Mouse (Mus musculus): ENCODE data around the gene Phf13. TPM values are rescaled to one million over a fixed set of nuclear protein-coding genes. Genes with fewer than 3 reads are reported as not detected.

Phf13 gene
- total RNA-seq, 1 experiment: 22.2 TPM

- Histone ChIP-seq H3K27ac (ENCODE audit: insufficient read depth, low read depth, low read length, poor library complexity, severe bottlenecking) (no peak overlapping the region), H3K4me1 (ENCODE audit: control insufficient read depth in 2 of 2, insufficient read depth in 2 of 2, low read length in 2 of 2, poor library complexity in 1 of 2) (peaks cover 2 to 20% of the 10 kb centered on the region in 2 experiments; a peak in 1 of 4 replicates), H3K36me3 (ENCODE audit: control insufficient read depth, insufficient read depth, low read length, poor library complexity, severe bottlenecking) (peaks cover 2% of the 10 kb centered on the region; the same call in 1 of the 2 replicates), H3K4me3 (ENCODE audit: insufficient read depth in 1 of 2, low read depth in 1 of 2, low read length in 2 of 2, poor library complexity in 1 of 2, severe bottlenecking in 1 of 2) (no peak overlapping the region), H3K9me3 (ENCODE audit: control insufficient read depth, insufficient read depth, low read depth, low read length) (no peaks in the 10 kb centered on the region), H3K9ac (ENCODE audit: insufficient read depth, low read depth, low read length, poor library complexity, severe bottlenecking) (no peak overlapping the region)
- in situ Hi-C loops (cut with MboI; ENCODE audit: low sequenced_read_pairs in 2 of 2, unreplicated experiment in 2 of 2): no loop called here
- TF ChIP-seq CHD2 (IDR thresholded peaks at IDR 0.05; ENCODE audit: low read depth, low read length) (no peak), MAFK (IDR thresholded peaks at IDR 0.05; ENCODE audit: insufficient read depth, low read depth, low read length) (no peak), HCFC1 (IDR thresholded peaks at IDR 0.05; ENCODE audit: borderline replicate concordance, insufficient read depth, low read length) (no peak), ZNF384 (IDR thresholded peaks at IDR 0.05; ENCODE audit: low read depth, low read length) (no peak), ZC3H11A (IDR thresholded peaks at IDR 0.05; ENCODE audit: borderline replicate concordance, low read depth, low read length) (no peak)
- DNase-seq (ENCODE audit: low read depth, low spot score): no peak
These were observed 36.9 kb upstream of the Phf13 start for GRCm38 (mm10) chr4:152032922-152033321.

- no peak for DNase-seq (ENCODE audit: low read depth, low spot score)
- H3K9me3 ChIP-seq (ENCODE audit: control insufficient read depth, insufficient read depth, low read depth, low read length): no peaks in the 10 kb centered on the region
- in situ Hi-C loops (cut with MboI; ENCODE audit: low sequenced_read_pairs in 2 of 2, unreplicated experiment in 2 of 2): no loop called here
- no peak for TF ChIP-seq MAFK (IDR thresholded peaks at IDR 0.05; ENCODE audit: insufficient read depth, low read depth, low read length)
- no peak for TF ChIP-seq ZNF384 (IDR thresholded peaks at IDR 0.05; ENCODE audit: low read depth, low read length)
- TF ChIP-seq HCFC1 (IDR thresholded peaks at IDR 0.05; ENCODE audit: borderline replicate concordance, insufficient read depth, low read length): no peak
- no peak for TF ChIP-seq ZC3H11A (IDR thresholded peaks at IDR 0.05; ENCODE audit: borderline replicate concordance, low read depth, low read length)
- no peak for TF ChIP-seq CHD2 (IDR thresholded peaks at IDR 0.05; ENCODE audit: low read depth, low read length)
- no peak overlapping the region for H3K4me3 ChIP-seq (ENCODE audit: insufficient read depth in 1 of 2, low read depth in 1 of 2, low read length in 2 of 2, poor library complexity in 1 of 2, severe bottlenecking in 1 of 2)
- no peak overlapping the region for H3K27ac ChIP-seq (ENCODE audit: insufficient read depth, low read depth, low read length, poor library complexity, severe bottlenecking)
- peaks cover 2 to 26% of the 10 kb centered on the region in 2 experiments; a peak in 2 of 4 replicates for H3K4me1 ChIP-seq (ENCODE audit: control insufficient read depth in 2 of 2, insufficient read depth in 2 of 2, low read length in 2 of 2, poor library complexity in 1 of 2)
- no peak overlapping the region for H3K9ac ChIP-seq (ENCODE audit: insufficient read depth, low read depth, low read length, poor library complexity, severe bottlenecking)
- H3K36me3 ChIP-seq (ENCODE audit: control insufficient read depth, insufficient read depth, low read length, poor library complexity, severe bottlenecking): peaks cover 15% of the 10 kb centered on the region; the same call in 1 of the 2 replicates
These were observed 33.9 kb upstream of the Phf13 start for GRCm38 (mm10) chr4:152029997-152030396.

DNA sequence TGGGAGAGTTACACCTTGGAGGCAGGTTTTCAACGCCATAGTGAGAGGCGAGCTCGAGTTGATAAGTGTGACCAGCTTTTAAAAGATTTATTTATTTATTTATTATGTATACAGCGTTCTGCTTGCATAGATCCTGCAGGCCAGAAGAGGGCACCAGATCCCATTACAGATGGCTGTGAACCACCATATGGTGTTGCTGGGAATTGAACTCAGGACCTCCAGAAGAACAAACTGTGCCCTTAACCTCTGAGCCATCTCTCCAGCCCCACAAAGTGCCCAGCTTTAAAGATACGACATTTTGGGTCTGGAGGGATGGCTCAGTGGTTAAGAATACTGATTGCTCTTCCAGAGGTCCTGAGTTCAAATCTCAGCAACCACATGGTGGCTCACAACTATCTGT is 33.0 kb upstream of the Phf13 start:
- in situ Hi-C loops (cut with MboI; ENCODE audit: low sequenced_read_pairs in 2 of 2, unreplicated experiment in 2 of 2): no loop called here
- H3K9ac ChIP-seq (ENCODE audit: insufficient read depth, low read depth, low read length, poor library complexity, severe bottlenecking): no peak overlapping the region
- no peak overlapping the region for H3K27ac ChIP-seq (ENCODE audit: insufficient read depth, low read depth, low read length, poor library complexity, severe bottlenecking)
- H3K9me3 ChIP-seq (ENCODE audit: control insufficient read depth, insufficient read depth, low read depth, low read length): no peaks in the 10 kb centered on the region
- peaks cover 18% of the 10 kb centered on the region; the same call in 1 of the 2 replicates for H3K36me3 ChIP-seq (ENCODE audit: control insufficient read depth, insufficient read depth, low read length, poor library complexity, severe bottlenecking)
- no peak overlapping the region for H3K4me3 ChIP-seq (ENCODE audit: insufficient read depth in 1 of 2, low read depth in 1 of 2, low read length in 2 of 2, poor library complexity in 1 of 2, severe bottlenecking in 1 of 2)
- TF ChIP-seq ZNF384 (IDR thresholded peaks at IDR 0.05; ENCODE audit: low read depth, low read length): no peak
- no peak for TF ChIP-seq ZC3H11A (IDR thresholded peaks at IDR 0.05; ENCODE audit: borderline replicate concordance, low read depth, low read length)
- TF ChIP-seq MAFK (IDR thresholded peaks at IDR 0.05; ENCODE audit: insufficient read depth, low read depth, low read length): no peak
- no peak for TF ChIP-seq HCFC1 (IDR thresholded peaks at IDR 0.05; ENCODE audit: borderline replicate concordance, insufficient read depth, low read length)
- no peak for DNase-seq (ENCODE audit: low read depth, low spot score)
- peaks cover 2 to 26% of the 10 kb centered on the region in 2 experiments; a peak in 2 of 4 replicates for H3K4me1 ChIP-seq (ENCODE audit: control insufficient read depth in 2 of 2, insufficient read depth in 2 of 2, low read length in 2 of 2, poor library complexity in 1 of 2)

GRCm38 (mm10) chr4:152028456-152028855 is 32.4 kb upstream of the Phf13 start:
- in situ Hi-C loops (cut with MboI; ENCODE audit: low sequenced_read_pairs in 2 of 2, unreplicated experiment in 2 of 2): no loop called here
- Histone ChIP-seq H3K36me3 (ENCODE audit: control insufficient read depth, insufficient read depth, low read length, poor library complexity, severe bottlenecking) (peaks cover 19% of the 10 kb centered on the region; the same call in 1 of the 2 replicates), H3K9ac (ENCODE audit: insufficient read depth, low read depth, low read length, poor library complexity, severe bottlenecking) (peak overlapping the region; percentile 25; the same call in 1 of the 2 replicates), H3K9me3 (ENCODE audit: control insufficient read depth, insufficient read depth, low read depth, low read length) (no peaks in the 10 kb centered on the region), H3K27ac (ENCODE audit: insufficient read depth, low read depth, low read length, poor library complexity, severe bottlenecking) (no peak overlapping the region), H3K4me3 (ENCODE audit: insufficient read depth in 1 of 2, low read depth in 1 of 2, low read length in 2 of 2, poor library complexity in 1 of 2, severe bottlenecking in 1 of 2) (peak overlapping the region; percentile 57 to 82; a peak in 3 of 4 replicates), H3K4me1 (ENCODE audit: control insufficient read depth in 2 of 2, insufficient read depth in 2 of 2, low read length in 2 of 2, poor library complexity in 1 of 2) (peaks cover 2 to 26% of the 10 kb centered on the region in 2 experiments; a peak in 2 of 4 replicates)
- no peak for DNase-seq (ENCODE audit: low read depth, low spot score)
- no peak for TF ChIP-seq ZC3H11A (IDR thresholded peaks at IDR 0.05; ENCODE audit: borderline replicate concordance, low read depth, low read length)
- TF ChIP-seq HCFC1 (IDR thresholded peaks at IDR 0.05; ENCODE audit: borderline replicate concordance, insufficient read depth, low read length): no peak
- TF ChIP-seq MAFK (IDR thresholded peaks at IDR 0.05; ENCODE audit: insufficient read depth, low read depth, low read length): no peak
- no peak for TF ChIP-seq ZNF384 (IDR thresholded peaks at IDR 0.05; ENCODE audit: low read depth, low read length)
- TF ChIP-seq CHD2 (IDR thresholded peaks at IDR 0.05; ENCODE audit: low read depth, low read length): no peak

All from ES-E14 (cell line).